Mouse (Mus musculus) midbrain, embryonic 12.5 days (tissue): ENCODE measurements around the gene Asic1. TPM values are rescaled to one million over a fixed set of nuclear protein-coding genes. Genes with fewer than 3 reads are reported as not detected.
A peak's percentile ranks its signal among the peaks of the same experiment; 100 is the strongest.
"Not testable (repeated sequence)": the region's sequence is repeated elsewhere in the genome, so short reads cannot be mapped to it uniquely, and the experiment has no call there.

ENCODE experiments used
- ATAC-seq: fragments of 200-750 bp; cut with Nextera tagmentation; 2 replicates; pipeline ENCODE4 v1.8.0; 2017; ENCODE audit warnings: low read depth, moderate TSS enrichment, moderate library complexity; ENCODE audit not compliant: low FRiP score
- H3K27ac ChIP-seq: fragments of 300-500 bp; sonication (generic); replicated peaks from 2 replicates; pipeline ENCODE4 v1.5.1; 2016; ENCODE audit warnings: mild to moderate bottlenecking
- H3K27me3 ChIP-seq: fragments of 300-500 bp; sonication (generic); 2 replicates; pipeline ENCODE4 v1.6.1; 2016; ENCODE audit warnings: mild to moderate bottlenecking
- H3K36me3 ChIP-seq: fragments of 300-500 bp; sonication (generic); 2 replicates; pipeline ENCODE4 v1.6.1; 2016
- H3K4me1 ChIP-seq: fragments of 300-500 bp; sonication (generic); 2 replicates; pipeline ENCODE4 v1.6.1; 2016
- H3K4me2 ChIP-seq: fragments of 300-500 bp; sonication (generic); replicated peaks from 2 replicates; pipeline ENCODE4 v1.6.1; 2016; ENCODE audit warnings: mild to moderate bottlenecking, moderate library complexity
- H3K4me3 ChIP-seq: fragments of 300-500 bp; sonication (generic); 2 replicates; pipeline ENCODE4 v1.5.1; 2016; ENCODE audit warnings: mild to moderate bottlenecking
- H3K9ac ChIP-seq: fragments of 300-500 bp; sonication (generic); replicated peaks from 2 replicates; pipeline ENCODE4 v1.6.1; 2016; ENCODE audit warnings: mild to moderate bottlenecking, moderate library complexity
- H3K9me3 ChIP-seq: fragments of 300-500 bp; sonication (generic); 2 replicates; pipeline ENCODE4 v1.6.1; 2016; ENCODE audit warnings: mild to moderate bottlenecking
- WGBS: fragments of 180-500 bp; shearing (Covaris S2); methylation state at CpG from one replicate; pipeline ENCODE4 v1.1.7; 2016; 5-methylcytosine and 5-hydroxymethylcytosine counted together
- polyA plus RNA-seq: library from polyadenylated mRNA; unstranded; fragments of >200 nt; fragmentation: Nextera tagmentation; extraction: Ambion mirVana; gene quantifications from 2 replicates; pipeline ENCODE4 v1.2.1, GENCODE M21; 2016

Asic1 gene
- polyA plus RNA-seq, 1 experiment from 2014 or later, result 36.0 TPM

DNA sequence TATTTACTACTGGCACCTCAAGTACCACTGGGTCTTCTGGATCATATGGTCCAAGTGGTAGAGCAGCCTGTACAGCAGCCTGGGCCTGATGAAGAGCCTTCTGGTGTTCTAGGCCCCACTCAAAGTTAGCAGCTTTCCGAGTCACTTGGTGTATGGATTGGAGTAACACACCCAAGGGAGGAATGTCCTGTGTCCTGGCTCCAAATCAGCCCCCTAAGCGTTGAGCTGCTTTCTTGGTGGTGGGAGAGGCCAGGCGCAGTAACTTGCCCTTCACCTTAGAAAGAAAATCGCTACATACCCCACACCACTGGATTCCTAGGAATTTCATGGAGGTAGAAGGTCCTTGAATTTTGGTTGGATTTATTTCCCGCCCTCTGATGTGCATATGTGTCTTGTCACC lies 14.0 kb downstream of the Asic1 start:
- Histone ChIP-seq H3K4me2 (no peak overlapping the region), H3K27me3 (no peaks in the 10 kb centered on the region), H3K4me1 (peaks cover 5% of the 10 kb centered on the region; the same call in 1 of the 2 replicates), H3K9me3 (no peaks in the 10 kb centered on the region), H3K9ac (no peak overlapping the region), H3K27ac (no peak overlapping the region), H3K36me3 (no peaks in the 10 kb centered on the region), H3K4me3 (no peak overlapping the region)
- WGBS, result 95% methylated on average over 5 of the region's 5 CpGs
- no peak for ATAC-seq

DNA sequence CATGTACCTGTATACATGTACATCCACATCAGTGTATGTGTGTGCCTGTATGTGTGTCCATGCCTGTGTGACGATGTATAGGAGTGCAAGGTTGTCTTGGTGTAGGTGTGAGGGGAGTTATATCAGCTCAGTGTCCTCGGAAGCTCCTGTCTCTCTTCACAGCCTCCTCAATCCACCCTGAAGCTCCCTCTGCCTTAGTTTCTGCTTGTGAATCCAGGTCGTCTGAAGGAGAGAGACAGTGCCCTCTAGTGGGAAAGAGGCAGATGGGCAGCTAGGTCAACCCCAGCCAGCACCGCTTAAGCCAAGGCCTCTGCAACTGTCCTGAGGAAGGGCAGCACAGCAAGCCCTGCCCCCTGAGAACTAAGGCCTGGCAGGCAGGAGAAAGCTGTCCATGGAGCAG lies 18.5 kb downstream of the Asic1 start:
- no peaks in the 10 kb centered on the region for H3K27me3 ChIP-seq
- H3K9me3 ChIP-seq, result no peaks in the 10 kb centered on the region
- no peak overlapping the region for H3K4me2 ChIP-seq
- no peak overlapping the region for H3K4me3 ChIP-seq
- ATAC-seq, result peak; percentile 67
- whole genome bisulfite sequencing, result 4% methylated on average over 4 of the region's 4 CpGs
- no peak overlapping the region for H3K9ac ChIP-seq
- H3K4me1 ChIP-seq, result peaks cover 19% of the 10 kb centered on the region
- H3K36me3 ChIP-seq, result no peaks in the 10 kb centered on the region
- H3K27ac ChIP-seq, result 0 out of 2 replicates have a peak overlapping the region, but pooled peaks have one; percentile 6

DNA sequence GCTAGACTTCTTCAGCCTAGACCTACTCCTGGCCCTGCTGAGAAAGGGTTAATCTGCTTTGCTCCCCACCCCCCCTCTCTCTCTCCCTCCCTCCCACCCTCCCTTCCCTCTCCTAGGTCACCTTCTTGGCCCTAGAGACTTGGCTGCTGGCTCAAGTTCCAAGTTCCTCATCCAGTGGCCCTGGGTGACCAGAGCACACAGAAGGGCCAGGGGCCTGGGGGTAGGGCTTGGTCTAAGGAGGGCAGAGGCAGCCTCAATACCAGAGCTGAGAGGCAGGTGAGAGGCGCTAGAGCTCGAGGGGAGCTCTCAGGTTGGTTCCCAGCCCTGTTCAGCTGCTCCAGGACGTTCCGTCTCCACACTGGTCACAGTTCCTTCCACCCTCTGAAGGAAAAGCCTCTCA lies 20.8 kb downstream of the Asic1 start:
- Histone ChIP-seq H3K27me3 (peaks cover 5% of the 10 kb centered on the region; the same call in 1 of the 2 replicates), H3K36me3 (0 out of 2 replicates have a peak, but pooled peaks cover 10% of the 10 kb centered on the region), H3K4me3 (no peak overlapping the region), H3K4me2 (no peak overlapping the region), H3K9ac (0 out of 2 replicates have a peak overlapping the region, but pooled peaks have one; percentile 16), H3K27ac (no peak overlapping the region), H3K9me3 (no peaks in the 10 kb centered on the region), H3K4me1 (peaks cover 30% of the 10 kb centered on the region)
- no peak for ATAC-seq
- 13% methylated on average over 4 of the region's 4 CpGs for whole genome bisulfite sequencing

DNA sequence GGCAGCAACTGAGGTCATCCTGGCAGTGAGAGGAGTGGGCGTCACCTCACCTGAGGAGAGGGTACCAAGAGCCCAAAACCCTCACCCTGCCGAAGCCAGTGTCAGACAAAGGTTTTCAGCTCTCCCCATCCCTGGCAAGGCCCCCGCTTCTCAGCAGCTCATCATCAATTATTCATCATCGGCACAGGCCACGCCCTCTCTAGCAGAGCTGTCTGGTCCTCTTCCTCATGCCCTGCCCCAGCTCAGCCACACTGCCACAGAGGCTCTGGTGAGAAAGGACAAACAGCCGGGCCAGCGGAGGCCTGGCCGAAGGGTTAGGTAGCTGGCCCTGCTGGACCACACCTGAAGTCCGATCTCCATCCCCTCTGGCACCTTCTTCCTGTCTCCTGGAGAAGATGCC lies 21.8 kb downstream of the Asic1 start:
- WGBS, result 50% methylated on average over 9 of the region's 9 CpGs
- Histone ChIP-seq H3K27ac (0 out of 2 replicates have a peak overlapping the region, but pooled peaks have one; percentile 20), H3K27me3 (peaks cover 15% of the 10 kb centered on the region), H3K4me2 (0 out of 2 replicates have a peak overlapping the region, but pooled peaks have one; percentile 6), H3K9ac (peak overlapping the region; percentile 12; the same call in 1 of the 2 replicates), H3K4me1 (peaks cover 30% of the 10 kb centered on the region), H3K4me3 (no peak overlapping the region), H3K9me3 (no peaks in the 10 kb centered on the region), H3K36me3 (0 out of 2 replicates have a peak, but pooled peaks cover 19% of the 10 kb centered on the region)
- ATAC-seq, result no peak

DNA sequence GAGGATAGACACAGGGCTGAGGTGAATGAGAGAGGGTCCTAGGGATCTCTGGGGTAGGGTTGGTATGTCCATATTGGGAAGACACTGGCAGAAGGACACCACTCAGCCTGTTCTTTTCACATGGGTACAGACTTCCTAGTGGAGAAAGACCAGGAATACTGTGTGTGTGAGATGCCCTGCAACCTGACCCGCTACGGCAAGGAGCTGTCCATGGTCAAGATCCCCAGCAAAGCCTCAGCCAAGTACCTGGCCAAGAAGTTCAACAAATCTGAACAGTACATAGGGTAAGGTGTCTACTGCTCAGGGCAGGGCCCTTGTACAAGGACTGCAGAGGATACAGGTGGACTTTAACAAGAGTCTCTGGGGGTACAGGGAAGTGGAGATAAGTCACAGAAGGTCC lies 27.1 kb downstream of the Asic1 start:
- no peak overlapping the region for H3K27ac ChIP-seq
- H3K36me3 ChIP-seq, result peaks cover 33% of the 10 kb centered on the region; the same call in 1 of the 2 replicates
- peaks cover 24% of the 10 kb centered on the region for H3K4me1 ChIP-seq
- H3K9ac ChIP-seq, result no peak overlapping the region
- H3K27me3 ChIP-seq, result peaks cover 23% of the 10 kb centered on the region
- no peaks in the 10 kb centered on the region for H3K9me3 ChIP-seq
- WGBS, result 51% methylated on average over 2 of the region's 2 CpGs
- H3K4me3 ChIP-seq, result no peak overlapping the region
- ATAC-seq, result no peak
- H3K4me2 ChIP-seq, result no peak overlapping the region

DNA sequence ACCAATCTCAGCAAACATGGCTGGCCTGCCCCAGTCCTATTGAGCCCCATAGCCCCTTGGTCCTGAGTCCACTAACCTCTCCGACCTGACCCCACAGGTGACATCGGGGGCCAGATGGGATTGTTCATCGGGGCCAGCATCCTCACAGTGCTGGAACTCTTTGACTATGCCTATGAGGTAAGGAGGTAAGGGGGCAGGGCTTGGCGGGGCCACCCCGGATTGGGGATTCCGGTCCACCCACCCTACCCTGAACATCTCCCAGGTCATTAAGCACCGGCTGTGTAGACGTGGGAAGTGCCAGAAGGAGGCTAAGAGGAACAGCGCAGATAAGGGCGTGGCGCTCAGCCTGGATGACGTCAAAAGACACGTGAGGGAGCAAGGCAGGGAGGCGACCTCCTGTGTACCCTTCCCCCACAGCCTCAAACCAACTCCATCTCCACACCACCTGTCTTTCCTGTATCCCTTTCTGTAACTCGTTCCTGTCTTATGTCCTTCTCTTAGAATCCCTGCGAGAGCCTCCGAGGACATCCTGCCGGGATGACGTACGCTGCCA lies 28.4 kb downstream of the Asic1 start:
- H3K4me1 ChIP-seq, result peaks cover 30% of the 10 kb centered on the region
- no peak overlapping the region for H3K9ac ChIP-seq
- H3K27me3 ChIP-seq, result peaks cover 23% of the 10 kb centered on the region
- H3K4me2 ChIP-seq, result no peak overlapping the region
- WGBS, result 40% methylated on average over 20 of the region's 20 CpGs
- no peaks in the 10 kb centered on the region for H3K9me3 ChIP-seq
- H3K27ac ChIP-seq, result no peak overlapping the region
- no peak for ATAC-seq
- peaks cover 34% of the 10 kb centered on the region for H3K36me3 ChIP-seq
- no peak overlapping the region for H3K4me3 ChIP-seq

DNA sequence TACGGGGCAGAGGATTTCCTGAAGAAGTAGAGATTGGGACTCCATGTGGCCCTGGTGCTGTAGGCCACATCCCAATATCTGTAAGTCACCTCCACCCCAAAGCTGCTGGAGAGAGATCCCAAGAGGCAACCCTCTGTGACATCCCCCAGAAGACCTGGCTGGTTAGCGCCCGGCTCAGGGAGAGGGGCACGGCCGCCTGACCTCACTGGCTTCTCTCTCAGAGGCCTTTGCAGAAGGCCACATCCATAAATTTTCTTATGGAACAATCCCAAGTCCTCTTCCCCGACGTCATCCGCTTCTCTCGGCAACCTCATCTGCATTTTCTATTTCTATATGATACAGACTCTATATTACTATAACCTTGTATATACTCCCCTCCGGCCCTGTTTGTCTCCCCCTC lies 29.5 kb downstream of the Asic1 start:
- Histone ChIP-seq H3K4me2 (no peak overlapping the region), H3K9me3 (no peaks in the 10 kb centered on the region), H3K4me1 (peaks cover 30% of the 10 kb centered on the region), H3K27me3 (peaks cover 23% of the 10 kb centered on the region), H3K4me3 (no peak overlapping the region), H3K27ac (no peak overlapping the region), H3K9ac (no peak overlapping the region), H3K36me3 (peaks cover 43% of the 10 kb centered on the region)
- WGBS, result 90% methylated on average over 10 of the region's 10 CpGs
- no peak for ATAC-seq

DNA sequence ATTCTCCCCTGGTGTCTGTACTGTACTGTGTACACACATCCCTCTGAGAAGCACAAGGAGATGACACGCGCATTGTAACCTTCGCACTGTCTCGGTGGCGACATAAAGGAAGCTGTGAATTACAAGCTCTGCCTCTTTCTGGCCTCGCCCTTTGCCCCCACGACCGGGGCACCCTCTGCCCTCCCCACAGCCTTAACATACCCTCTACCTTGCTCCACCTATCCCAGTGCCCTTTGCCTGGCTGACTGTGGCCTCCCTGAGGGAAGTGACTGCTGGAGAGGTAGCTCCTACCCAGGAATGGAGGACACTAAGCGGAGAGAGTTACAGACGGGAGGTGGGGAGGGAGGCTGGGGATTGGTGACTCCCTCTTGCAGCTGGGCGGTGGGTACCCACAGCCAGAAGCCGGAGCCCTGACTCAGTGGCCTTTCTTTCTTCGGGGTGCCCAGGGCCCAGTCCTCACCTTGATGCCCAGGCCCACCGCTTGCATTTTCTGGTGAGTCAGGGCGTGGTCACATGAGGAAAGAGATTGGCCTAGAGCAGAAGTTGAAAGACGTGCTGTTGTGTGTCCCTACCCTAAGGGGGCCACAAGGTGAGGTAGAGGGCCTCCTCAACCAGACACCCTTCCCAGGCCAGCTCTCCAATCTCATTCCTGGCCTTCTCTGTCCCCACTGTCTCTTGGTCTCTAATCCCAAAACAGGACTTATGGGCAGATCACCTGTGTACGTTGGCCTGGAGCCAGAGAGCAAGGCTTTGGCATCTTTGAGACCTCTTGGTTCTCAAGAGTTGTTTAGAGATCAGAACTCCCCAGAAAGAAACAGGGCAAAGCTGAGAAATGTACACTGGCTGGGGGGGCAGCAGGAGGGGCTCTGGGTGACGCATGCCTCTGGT lies 30.3 kb downstream of the Asic1 start:
- H3K4me1 ChIP-seq, result peaks cover 33% of the 10 kb centered on the region
- H3K27me3 ChIP-seq, result peaks cover 19% of the 10 kb centered on the region
- no peak for ATAC-seq
- H3K36me3 ChIP-seq, result peaks cover 36% of the 10 kb centered on the region
- H3K4me3 ChIP-seq, result no peak overlapping the region
- no peaks in the 10 kb centered on the region for H3K9me3 ChIP-seq
- no peak overlapping the region for H3K4me2 ChIP-seq
- H3K9ac ChIP-seq, result no peak overlapping the region
- no peak overlapping the region for H3K27ac ChIP-seq
- 90% methylated on average over 18 of the region's 18 CpGs for WGBS

DNA sequence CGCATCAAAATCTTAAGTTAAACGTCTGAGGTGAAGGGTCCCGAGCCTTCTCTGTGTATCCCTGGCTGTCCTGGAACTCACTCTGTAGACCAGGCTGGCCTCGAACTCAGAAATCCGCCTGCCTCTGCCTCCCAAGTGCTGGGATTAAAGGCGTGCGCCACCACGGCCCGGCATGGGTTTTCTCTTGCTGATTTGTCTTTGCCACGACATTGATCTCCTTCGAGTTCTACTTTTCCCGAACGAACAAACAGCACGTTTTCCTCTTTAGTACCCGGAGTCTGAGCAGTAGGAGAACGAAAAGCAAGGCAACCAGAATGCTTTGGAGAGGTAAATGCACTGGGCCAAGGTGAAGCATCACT lies 31.5 kb downstream of the Asic1 start:
- peak overlapping the region; percentile 91 for H3K4me2 ChIP-seq
- H3K9ac ChIP-seq, H3K9me3 ChIP-seq: not testable (repeated sequence)
- H3K4me1 ChIP-seq, result peaks cover 33% of the 10 kb centered on the region
- peak overlapping the region; percentile 96 for H3K27ac ChIP-seq
- peak overlapping the region; percentile 85 for H3K4me3 ChIP-seq
- peaks cover 38% of the 10 kb centered on the region for H3K36me3 ChIP-seq
- 46% methylated on average over 16 of the region's 16 CpGs for WGBS
- ATAC-seq, result peak; percentile 0; the same call in 1 of the 2 replicates
- H3K27me3 ChIP-seq, result peaks cover 11% of the 10 kb centered on the region

DNA sequence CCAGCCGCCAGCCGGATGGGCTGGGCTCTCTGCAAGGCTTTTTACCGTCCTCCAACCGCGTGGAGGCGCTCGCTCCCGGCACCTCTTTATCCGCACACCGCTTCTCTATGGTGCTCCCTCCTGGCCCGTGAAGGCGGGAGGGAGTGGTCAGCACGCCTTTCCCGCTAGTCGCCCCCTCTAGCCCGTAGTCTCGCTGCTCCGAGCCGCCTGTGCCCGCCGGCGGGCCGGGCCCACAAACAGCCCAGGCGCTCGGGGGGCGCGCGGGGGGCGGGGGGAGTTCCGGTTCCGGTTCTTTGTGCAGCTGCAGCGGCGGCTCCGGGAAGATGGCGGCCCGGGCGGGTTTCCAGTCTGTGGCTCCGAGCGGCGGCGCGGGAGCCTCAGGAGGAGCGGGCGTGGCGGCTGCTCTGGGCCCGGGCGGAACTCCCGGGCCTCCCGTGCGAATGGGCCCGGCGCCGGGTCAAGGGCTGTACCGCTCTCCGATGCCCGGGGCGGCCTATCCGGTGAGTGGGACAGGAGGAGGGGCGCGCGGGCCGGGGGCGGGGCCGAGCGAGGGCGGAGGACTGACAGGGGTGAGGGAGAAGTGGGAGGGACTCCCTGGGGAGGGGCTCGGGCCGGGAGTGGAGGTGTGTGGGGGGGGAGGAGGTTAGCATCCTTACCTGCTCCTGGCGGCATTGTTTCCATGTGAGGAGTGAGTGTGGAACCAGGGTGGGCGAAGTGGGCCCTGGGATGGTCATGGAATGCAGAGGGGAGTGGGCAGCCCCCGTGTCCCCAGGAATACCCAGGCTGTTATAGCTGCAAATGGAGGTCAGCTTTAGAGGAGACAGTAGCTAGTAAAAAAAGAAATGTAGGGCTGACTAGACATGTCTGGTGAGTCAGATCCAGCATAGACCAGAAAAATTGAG lies 32.1 kb downstream of the Asic1 start, which contains the start of gene Smarcd1:
Gene Smarcd1 (plus strand): TSS at position 131 of the 902 bp plus-strand sequence.
- WGBS, result under 1% methylated on average over 71 of the region's 71 CpGs

DNA sequence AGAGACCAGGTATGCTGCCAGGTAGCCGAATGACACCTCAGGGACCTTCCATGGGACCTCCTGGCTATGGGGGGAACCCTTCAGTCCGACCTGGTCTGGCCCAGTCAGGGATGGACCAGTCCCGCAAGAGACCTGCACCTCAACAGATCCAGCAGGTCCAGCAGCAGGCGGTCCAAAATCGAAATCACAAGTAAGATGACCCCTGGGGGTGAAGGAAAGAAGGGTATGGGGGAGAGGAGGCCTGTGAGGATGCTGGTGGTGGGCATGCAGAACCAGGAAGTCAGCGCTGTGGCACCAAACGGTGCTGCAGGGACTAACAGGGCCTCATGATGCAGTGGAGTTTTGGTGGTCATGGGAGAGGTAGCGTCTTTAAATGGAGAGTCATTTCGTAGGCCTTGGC lies 32.9 kb downstream of the Asic1 start:
- H3K36me3 ChIP-seq, result peaks cover 41% of the 10 kb centered on the region
- no peaks in the 10 kb centered on the region for H3K27me3 ChIP-seq
- peak overlapping the region; percentile 85 for H3K4me3 ChIP-seq
- WGBS, result 57% methylated on average over 9 of the region's 9 CpGs
- ATAC-seq, result no peak
- H3K9ac ChIP-seq, result peak overlapping the region; percentile 97
- peak overlapping the region; percentile 91 for H3K4me2 ChIP-seq
- no peaks in the 10 kb centered on the region for H3K9me3 ChIP-seq
- peak overlapping the region; percentile 96 for H3K27ac ChIP-seq
- peaks cover 33% of the 10 kb centered on the region for H3K4me1 ChIP-seq

More for the DNA sequence above, 32.1 kb downstream of the Asic1 start, which contains the start of gene Smarcd1:
- peaks cover 5% of the 10 kb centered on the region for H3K27me3 ChIP-seq
- peak within 1 kb of the TSS; percentile 91 for H3K4me2 ChIP-seq
- peak; percentile 94 for ATAC-seq
- H3K9me3 ChIP-seq, result no peaks in the 10 kb centered on the region
- H3K27ac ChIP-seq, result peak within 1 kb of the TSS; percentile 96
- H3K36me3 ChIP-seq, result peaks cover 38% of the 10 kb centered on the region
- H3K9ac ChIP-seq, result peak within 1 kb of the TSS; percentile 97
- H3K4me1 ChIP-seq, result peaks cover 33% of the 10 kb centered on the region
- H3K4me3 ChIP-seq, result peak within 1 kb of the TSS; percentile 85
